Mouse (Mus musculus) urinary bladder, adult 18-20 months (tissue): ENCODE results near the gene Atp6v0e2.

ENCODE experiments used
- DNase-seq, 2 experiments: peaks; one replicate each; pipeline ENCODE4 v3.0.0; 2022; ENCODE audit warnings: low spot score in 2 of 2, mixed read lengths in 2 of 2

Atp6v0e2 gene

GRCm38 (mm10) chr6:48539860-48540259 lies 2.4 kb downstream of the Atp6v0e2 start:
- DNase-seq: no peak

GRCm38 (mm10) chr6:48540721-48541120 lies 3.3 kb downstream of the Atp6v0e2 start:
- no peak for DNase-seq

DNA sequence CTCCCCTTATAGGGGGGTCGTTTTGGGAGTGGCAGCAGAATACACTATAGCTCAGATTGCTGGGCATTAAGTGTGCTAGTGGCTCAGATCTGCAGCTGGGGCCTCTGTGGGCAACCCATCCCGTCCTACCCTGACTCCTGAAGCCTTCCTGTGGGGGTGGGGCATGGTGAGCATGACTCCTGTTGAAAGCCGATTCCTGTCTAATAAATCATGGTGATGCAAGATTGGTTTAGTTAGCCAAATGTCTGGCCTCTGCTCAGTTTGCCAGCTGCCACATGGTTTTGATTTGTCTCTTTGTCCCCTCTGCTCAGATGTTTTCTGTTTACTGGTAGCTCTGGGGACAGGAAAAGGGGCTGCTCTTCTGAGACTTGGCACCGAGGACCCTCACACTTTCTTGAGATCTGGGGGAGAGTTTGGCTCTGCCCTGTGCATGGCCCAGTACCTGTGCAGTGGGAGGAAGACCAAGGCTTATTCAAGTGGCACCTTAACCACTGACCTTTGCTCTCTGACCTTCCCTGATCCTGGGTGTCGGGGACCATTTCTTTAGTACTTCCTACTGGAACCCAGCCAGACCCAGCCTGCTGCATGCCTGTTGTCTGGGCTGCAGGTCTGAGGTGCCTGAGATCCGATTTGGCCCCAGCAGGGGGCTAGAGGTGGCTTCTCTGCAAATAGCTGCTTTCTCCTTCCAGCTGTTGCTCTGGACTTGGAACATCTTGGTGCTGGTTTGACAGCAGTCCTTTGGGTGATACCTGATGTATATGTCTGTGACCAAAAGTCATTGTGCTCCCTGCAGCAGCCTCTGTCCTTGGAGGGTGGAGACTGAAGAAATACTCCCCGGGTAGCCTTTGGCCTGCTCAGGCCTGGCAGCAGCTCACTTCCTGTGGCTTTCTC lies 4.4 kb downstream of the Atp6v0e2 start:
- DNase-seq: peak; percentile 27 to 53

DNA sequence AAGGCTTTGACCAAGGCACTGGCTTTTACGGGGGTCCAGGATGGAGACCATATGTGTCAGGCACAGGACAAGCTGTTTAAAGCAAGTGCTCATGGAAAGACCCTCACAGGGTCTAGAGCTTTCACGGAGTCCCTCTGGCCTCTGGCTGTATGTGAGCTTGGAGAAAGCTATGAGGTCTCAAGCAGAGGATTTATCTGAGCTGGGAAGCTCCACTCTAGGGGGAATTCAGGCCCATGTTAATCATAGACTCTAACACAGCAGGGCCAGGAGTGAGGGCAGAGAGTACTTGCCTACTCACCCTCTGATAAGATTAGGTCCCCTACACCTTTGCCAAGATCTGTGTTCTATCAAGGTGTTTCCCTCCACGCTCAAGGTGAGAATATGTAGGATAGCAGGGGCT lies 5.2 kb downstream of the Atp6v0e2 start:
- DNase-seq: no peak

GRCm38 (mm10) chr6:48545251-48545650 lies 7.8 kb downstream of the Atp6v0e2 start:
- no peak for DNase-seq

GRCm38 (mm10) chr6:48546271-48546670 lies 8.9 kb downstream of the Atp6v0e2 start:
- DNase-seq: no peak

GRCm38 (mm10) chr6:48546858-48547257 lies 9.4 kb downstream of the Atp6v0e2 start:
- DNase-seq: no peak

DNA sequence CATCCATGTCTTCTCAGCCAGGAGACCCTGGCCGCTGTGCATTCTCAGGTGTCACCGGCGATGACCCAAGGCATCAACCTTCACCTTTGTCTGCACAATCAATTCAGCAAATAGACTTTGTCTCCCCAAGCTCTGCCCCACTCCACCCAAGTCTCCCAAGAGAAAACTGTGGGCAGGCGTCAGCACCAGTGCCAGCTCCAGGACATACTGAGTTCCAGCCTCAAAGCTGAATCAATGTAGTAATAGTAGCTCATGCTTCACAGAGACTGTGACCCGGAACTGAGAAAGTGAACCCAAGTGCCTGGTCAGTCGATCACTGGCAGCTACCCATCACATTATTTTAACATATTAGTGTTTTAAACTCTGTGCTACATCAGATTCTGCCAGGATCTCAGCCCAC lies 10.9 kb downstream of the Atp6v0e2 start:
- no peak for DNase-seq

DNA sequence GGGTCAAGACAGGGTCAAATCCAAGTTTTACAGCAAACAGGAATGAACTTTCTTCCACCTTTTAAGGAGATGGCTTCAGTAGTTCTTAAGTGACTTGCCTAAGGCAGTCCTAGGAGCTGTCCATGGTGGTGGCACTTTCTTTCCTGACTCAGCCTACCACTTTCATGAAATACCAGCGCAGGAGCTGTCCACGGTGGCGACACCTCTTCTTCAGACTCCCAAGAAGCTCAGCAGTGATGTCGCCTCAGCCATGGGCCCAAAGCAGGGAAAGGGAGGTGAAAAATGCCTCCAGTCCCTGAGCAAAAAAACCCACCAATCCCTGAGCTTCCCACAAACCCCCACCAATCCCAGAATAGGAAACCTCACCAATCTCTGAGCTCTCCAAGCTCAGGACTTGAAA lies 15.5 kb downstream of the Atp6v0e2 start:
- no peak for DNase-seq

DNA sequence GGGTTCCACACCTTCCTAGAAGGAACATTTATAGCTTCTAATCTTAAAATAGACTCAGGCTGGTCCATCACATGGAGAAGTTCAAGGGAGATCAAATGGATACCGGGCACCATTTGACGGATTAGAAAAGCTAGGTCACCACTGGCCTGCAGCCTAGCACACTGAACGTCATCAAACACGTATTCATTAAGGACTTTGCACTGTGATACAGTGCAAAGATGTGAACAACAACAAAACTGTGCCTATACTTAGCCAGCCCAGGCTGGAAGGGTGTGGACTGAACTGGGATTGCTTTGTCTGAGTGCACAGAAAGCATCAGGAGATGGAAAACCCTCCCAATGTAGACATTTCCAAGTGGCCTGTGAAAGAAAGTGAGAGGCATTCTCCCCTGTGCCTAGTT lies 16.4 kb downstream of the Atp6v0e2 start:
- no peak for DNase-seq

DNA sequence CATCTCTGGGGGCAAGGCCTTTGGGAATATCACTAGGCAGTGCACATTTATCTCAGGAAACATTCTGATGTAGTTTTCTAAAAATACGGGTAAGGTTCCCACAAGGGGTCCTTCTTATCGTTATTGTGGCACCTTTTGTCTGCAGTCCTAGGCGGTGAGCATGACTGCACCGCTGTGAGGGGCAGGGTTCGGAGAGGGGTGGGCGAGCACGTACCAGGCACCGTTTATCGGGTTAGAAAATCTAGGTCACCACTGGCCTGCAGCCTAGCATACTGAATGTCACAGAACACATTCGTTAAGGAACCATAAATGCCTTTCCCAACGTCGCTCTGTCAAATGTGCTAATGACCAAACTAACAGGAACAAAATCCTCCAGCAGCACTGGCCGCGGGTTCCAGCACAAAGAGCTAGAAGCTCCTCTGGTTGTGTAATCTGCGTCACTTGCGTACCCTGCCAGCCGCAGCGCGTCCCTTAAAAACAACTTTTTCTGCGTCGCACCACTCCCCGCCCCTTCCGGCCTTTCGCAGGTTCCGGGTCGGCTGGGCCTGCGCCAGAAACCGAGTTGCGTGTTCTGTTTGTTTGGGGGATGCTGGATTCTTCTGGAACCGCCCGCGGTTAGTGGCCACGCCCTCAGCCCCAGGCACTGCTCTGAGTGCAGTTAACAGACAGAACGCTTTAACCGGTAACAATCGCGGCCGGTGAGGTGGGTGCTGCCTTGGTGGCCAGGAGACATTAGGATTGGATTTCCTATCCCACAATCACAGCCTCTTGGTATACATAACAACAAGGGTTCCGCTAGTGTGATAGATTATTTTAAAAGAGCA lies 17.1 kb downstream of the Atp6v0e2 start, which contains the start of gene Lrrc61:
Lrrc61 (plus strand) TSS at position 517 of the 824 bp plus-strand sequence.
- DNase-seq: peak; percentile 95 to 98

DNA sequence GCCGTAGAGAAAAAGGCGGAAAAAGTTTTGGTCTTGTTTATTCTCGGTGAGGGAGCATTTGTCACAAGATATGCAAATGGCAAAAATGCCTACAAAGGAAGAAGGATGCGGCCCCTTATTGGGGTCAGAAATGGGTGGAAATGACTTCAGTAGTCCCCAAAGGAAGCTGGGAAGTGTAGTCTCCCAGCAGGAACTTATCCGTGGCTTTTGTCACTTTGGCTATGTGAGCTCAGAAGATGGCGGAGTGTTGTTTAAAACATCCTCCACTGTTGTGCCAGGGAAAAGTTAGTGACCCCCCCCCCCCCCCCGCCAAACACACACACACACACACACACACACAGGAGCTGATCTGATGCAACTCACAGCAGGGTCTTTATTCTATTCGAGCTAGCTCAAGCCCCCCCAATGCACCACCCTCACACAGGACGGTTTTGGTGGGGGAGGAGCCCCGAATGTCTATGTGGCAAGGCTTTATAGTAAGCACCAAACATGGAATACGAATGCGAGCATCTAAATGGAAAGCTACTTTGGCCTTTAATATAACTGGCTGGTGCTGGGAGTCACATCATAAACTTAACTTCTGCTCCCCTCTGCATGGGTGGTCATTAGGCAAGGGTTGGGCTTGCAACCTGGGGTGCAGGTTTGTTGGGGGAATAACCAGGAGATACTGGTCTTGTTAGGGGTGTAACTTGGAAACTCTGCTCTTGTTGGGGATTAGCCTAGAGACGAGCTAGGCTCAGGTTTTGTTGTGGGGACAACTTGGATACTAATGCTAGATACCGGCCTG lies 17.9 kb downstream of the Atp6v0e2 start:
- no peak for DNase-seq

DNA sequence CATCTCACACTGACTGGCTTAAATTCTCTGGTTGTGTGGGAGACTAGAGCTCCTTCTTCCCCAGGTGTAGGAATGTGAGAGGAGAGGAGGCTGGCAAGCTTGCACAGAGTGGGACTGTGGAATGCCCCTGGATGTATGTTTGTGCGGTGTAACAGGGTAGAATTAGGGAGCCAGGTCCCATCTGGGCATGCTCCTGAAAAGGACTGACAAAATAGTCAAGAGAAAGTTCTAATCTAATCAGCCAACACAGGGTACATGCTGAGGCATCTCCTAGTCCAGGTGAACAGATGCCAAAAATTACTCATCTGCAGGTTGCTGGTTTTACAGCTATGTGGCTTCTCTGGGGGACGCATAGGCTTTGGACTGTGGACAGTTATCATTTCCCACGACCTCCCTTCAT lies 18.5 kb downstream of the Atp6v0e2 start:
- no peak for DNase-seq

- no peak for DNase-seq
Observed at GRCm38 (mm10) chr6:48565693-48566310, 28.4 kb downstream of the Atp6v0e2 start.

GRCm38 (mm10) chr6:48566312-48566711 lies 28.9 kb downstream of the Atp6v0e2 start:
- DNase-seq: no peak

GRCm38 (mm10) chr6:48568036-48568984 lies 30.9 kb downstream of the Atp6v0e2 start:
- no peak for DNase-seq

DNA sequence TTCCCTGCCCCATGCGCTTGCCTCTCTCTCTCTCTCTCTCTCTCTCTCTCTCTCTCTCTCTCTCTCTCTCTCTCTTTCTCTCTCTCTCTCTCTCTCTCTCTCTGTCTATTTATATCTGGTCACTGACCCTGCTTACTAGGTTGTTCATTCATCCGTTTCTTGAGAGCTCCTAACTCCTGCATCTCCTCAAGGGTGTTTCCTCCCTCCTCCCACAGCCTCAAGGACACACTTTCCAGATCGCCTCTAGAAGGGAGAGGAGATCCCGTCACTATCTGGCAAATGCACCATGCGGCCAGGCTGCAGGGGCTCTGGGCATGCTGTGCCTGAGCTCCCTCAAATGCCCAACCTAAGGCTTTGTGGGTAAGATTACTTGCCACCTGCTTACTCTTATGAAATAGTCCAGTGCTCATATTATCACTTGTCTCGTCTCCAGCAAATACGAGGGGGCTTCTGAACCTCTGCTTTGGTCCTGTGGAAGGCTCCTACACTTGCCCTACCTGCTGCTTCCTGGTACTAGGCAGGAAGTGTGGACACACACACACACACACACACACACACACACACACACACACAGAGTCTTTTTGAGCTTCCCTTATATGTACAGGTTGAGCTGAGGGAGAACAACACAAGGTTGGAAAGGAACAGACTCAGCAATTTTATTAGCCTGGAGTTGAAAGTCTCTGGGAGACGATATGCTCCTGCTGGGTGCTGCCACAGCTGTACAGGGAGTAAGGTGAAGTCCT lies 31.8 kb downstream of the Atp6v0e2 start:
- DNase-seq: no peak

DNA sequence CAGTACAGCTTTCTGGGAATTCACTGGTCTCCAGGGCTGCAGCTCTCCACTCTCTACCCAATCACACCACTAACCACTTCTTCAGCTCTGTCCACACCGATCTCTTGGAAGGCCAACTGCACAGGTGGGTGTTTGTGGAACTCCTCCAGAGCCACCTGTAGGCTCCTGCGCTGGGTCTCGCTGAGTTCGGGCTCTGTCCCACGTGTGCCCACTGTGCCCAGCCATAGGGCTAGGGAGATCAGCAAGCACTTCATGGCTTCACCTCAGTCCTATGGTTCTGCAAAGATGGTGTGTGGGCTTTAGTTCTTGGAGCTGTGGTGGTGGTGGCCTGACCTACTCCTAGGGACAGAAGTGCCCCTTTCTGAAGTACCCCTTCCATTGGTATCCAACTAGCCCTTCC lies 34.6 kb downstream of the Atp6v0e2 start:
- DNase-seq: no peak

DNA sequence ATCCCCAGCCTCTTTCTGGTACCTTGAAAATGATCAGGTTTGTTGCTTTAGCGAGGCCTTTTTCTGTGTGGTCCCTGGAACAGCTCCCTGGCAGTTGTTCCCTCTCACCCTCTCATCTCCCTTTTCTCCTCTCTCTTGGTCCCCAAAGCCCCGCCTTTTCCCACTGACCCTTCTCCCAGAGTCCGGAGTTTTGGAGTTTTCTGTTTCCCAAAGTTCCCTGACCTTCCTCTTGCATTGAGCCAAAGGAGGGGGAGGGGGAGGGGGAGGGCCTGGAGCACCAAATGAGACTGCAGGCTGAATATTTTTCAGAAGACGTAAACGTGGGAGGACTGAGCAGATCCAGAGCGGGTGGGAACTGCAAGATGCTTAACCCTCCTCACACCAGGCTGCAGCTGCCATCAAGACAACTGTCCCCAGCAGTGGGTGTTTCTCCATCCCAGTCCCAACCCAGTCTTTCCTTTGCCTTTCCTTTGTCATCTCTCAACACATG lies 35.2 kb downstream of the Atp6v0e2 start, which contains the start of gene Rarres2:
Rarres2 (minus strand) TSS at position 218 of the 490 bp plus-strand sequence.
- DNase-seq: no peak
